Mouse (Mus musculus): ENCODE results near the gene Rpain. TPM values are rescaled to one million over a fixed set of nuclear protein-coding genes. Genes with fewer than 3 reads are reported as not detected.

The Rpain gene
- 38.7 TPM for total RNA-seq (2023)

GRCm38 (mm10) chr11:70969821-70970559 lies at the start of gene Rpain, which contains the start of gene Nup88:
Gene Rpain, plus strand, starts transcription at chr11:70970213.
Gene Nup88, minus strand, starts transcription at chr11:70969973.

GRCm38 (mm10) chr11:70982557-70983228 lies 12.7 kb downstream of the Rpain start, which contains the start of gene C1qbp:
Gene C1qbp, minus strand, starts transcription at chr11:70983026.

GRCm38 (mm10) chr11:71004316-71004773 lies 34.3 kb downstream of the Rpain start, which contains the start of gene Dhx33:
Gene Dhx33, minus strand, starts transcription at chr11:71004437.

GRCm38 (mm10) chr11:71019201-71020068 lies 49.4 kb downstream of the Rpain start, which contains the start of the genes Mis12 and Derl2:
Gene Mis12, plus strand, starts transcription at chr11:71019611.
Gene Derl2, minus strand, starts transcription at chr11:71019841.

Other genes starting within 250 kb of the Rpain start
- 2.8 TPM for gene Zfp3, start 206.0 kb upstream of the Rpain start, total RNA-seq (2023)
- gene Scimp, start 157.6 kb upstream of the Rpain start, total RNA-seq (2023) = not detected
- 45.7 TPM for gene Rabep1, start 125.4 kb upstream of the Rpain start, total RNA-seq (2023)
- gene Nup88, start 240 bp upstream of the Rpain start, total RNA-seq (2023) = 88.2 TPM
- 99.0 TPM for gene C1qbp, start 12.8 kb downstream of the Rpain start, total RNA-seq (2023)
- 26.5 TPM for gene Dhx33, start 34.2 kb downstream of the Rpain start, total RNA-seq (2023)
- gene Mis12, start 49.4 kb downstream of the Rpain start, total RNA-seq (2023) = 11.9 TPM
- gene Derl2, start 49.6 kb downstream of the Rpain start, total RNA-seq (2023) = 25.4 TPM
- gene 6330403K07Rik, start 63.3 kb downstream of the Rpain start, total RNA-seq (2023) = 0.46 TPM
- 2.1 TPM for gene Nlrp1a, start 174.5 kb downstream of the Rpain start, total RNA-seq (2023)